Mouse (Mus musculus) forebrain, embryonic 10.5 days (tissue): ENCODE measurements around the gene Sypl. TPM values are rescaled to one million over a fixed set of nuclear protein-coding genes. Genes with fewer than 3 reads are reported as not detected.
"Not testable (repeated sequence)": the region's sequence is repeated elsewhere in the genome, so short reads cannot be mapped to it uniquely, and the experiment has no call there.

ENCODE experiments used
- DNase-seq: peaks from one replicate; pipeline ENCODE4 v3.0.0-alpha.2; 2017; ENCODE audit warnings: low spot score; ENCODE audit errors: extremely low spot score
- H3K27ac ChIP-seq: fragments of 300-500 bp; sonication (generic); 2 replicates; pipeline ENCODE4 v1.5.1; 2016; ENCODE audit warnings: mild to moderate bottlenecking
- H3K27me3 ChIP-seq: fragments of 300-500 bp; sonication (generic); 2 replicates; pipeline ENCODE4 v1.6.1; 2016; ENCODE audit warnings: mild to moderate bottlenecking; ENCODE audit not compliant: poor library complexity, severe bottlenecking
- H3K36me3 ChIP-seq: fragments of 300-500 bp; sonication (generic); replicated peaks from 2 replicates; pipeline ENCODE4 v1.6.1; 2016; ENCODE audit warnings: mild to moderate bottlenecking, moderate library complexity
- H3K4me1 ChIP-seq: fragments of 300-500 bp; sonication (generic); 2 replicates; pipeline ENCODE4 v1.6.1; 2016
- H3K4me3 ChIP-seq: fragments of 300-500 bp; sonication (generic); 2 replicates; pipeline ENCODE4 v1.5.1; 2016; ENCODE audit warnings: mild to moderate bottlenecking, moderate library complexity
- H3K9me3 ChIP-seq: fragments of 300-500 bp; sonication (generic); 2 replicates; pipeline ENCODE4 v1.6.1; 2016; ENCODE audit warnings: mild to moderate bottlenecking, moderate library complexity
- WGBS: fragments of 180-500 bp; shearing (Covaris S2); methylation state at CpG from one replicate; pipeline ENCODE4 v1.1.7; 2016; 5-methylcytosine and 5-hydroxymethylcytosine counted together
- polyA plus RNA-seq: library from polyadenylated mRNA; unstranded; fragments of >200 nt; fragmentation: Nextera tagmentation; extraction: Ambion mirVana; gene quantifications from 2 replicates; pipeline ENCODE4 v1.2.1, GENCODE M21; 2016

Gene Sypl
- polyA plus RNA-seq, 1 experiment from 2014 or later = 48.6 TPM

DNA sequence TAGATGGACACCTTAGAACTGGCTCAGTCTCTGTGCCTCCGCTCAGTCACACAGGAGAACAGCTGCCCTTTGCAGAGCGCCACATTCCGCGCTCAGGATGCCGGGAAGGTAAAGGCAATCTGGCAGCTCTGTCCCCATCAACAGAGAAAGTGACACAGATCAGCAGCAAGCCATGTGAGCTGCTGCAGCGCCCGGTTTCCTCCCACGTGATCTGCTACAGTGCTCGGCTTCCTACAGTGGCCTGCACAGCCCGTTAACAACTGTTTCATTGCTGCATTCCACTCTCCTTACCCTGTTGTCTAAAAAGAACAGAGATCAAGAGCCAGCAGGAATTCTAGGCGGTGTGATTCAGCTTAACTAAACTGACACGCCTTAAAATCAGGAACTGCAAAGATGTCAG lies 36.0 kb downstream of the Sypl start:
- WGBS = 78% methylated on average over 12 of the region's 12 CpGs
- Histone ChIP-seq H3K9me3 (no peaks in the 10 kb centered on the region), H3K4me3 (no peak overlapping the region), H3K27me3 (no peaks in the 10 kb centered on the region), H3K27ac (no peak overlapping the region), H3K4me1 (0 out of 2 replicates have a peak, but pooled peaks cover 4% of the 10 kb centered on the region), H3K36me3 (no peaks in the 10 kb centered on the region)
- no peak for DNase-seq

DNA sequence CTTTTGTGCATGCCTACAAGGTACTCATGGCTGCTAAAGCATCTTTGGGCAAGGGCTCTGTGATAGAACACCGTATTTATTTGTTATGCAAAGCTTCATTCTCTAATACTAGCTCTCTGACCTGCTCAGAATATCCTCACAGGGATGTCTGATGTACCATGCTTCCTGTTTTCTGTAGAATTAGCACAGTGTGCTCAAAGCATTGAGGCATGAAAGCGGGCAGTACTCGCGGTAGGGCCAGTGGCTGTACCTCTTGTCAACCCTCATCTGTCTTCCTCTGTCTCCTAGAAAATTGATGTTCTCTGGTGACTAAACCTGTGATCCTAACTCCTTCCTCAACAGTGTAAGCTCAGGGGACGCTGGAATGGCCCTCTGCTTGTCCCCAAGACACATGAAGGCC lies 40.4 kb downstream of the Sypl start:
- Histone ChIP-seq H3K9me3 (no peaks in the 10 kb centered on the region), H3K36me3 (no peaks in the 10 kb centered on the region), H3K4me1 (0 out of 2 replicates have a peak, but pooled peaks cover 4% of the 10 kb centered on the region), H3K4me3 (no peak overlapping the region), H3K27ac (no peak overlapping the region), H3K27me3 (no peaks in the 10 kb centered on the region)
- no peak for DNase-seq
- 79% methylated on average over 5 of the region's 5 CpGs for WGBS

DNA sequence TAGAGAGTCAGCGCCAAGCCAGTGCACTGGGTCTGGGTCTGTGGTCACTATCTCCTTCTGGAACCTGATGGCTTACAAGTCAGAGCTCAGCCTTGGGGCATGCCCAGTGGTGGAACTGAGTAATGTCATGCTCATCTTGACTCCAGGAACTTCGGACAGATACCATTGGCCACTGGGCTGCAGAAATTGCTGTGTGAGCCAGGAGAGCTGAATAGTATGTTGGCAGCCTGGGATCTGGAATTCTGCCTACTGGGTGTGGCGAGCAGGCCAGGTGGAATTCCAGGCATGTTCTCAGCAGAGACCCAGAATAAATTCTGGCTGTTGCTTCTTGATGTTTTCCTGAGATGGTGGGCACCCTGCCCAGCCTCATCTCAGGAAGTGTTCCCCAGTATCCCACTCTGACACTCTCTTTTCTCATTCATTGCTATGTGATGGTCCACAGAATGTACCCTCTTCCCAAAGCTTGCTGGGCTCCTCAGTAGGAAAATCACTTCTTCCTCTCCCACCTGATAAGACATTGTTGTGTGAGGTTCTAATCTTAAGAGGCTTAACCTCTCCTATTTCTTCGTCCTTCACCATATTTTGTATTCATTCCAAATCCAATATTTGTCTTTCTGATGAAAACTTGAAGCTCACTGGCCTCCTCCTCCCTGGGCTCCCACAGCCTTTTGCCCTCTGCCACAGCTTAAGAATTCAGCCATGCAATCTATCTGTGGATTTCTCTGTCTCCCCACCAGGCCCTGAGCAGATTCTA lies 41.6 kb downstream of the Sypl start:
- no peak overlapping the region for H3K4me3 ChIP-seq
- no peak overlapping the region for H3K27ac ChIP-seq
- H3K9me3 ChIP-seq = no peaks in the 10 kb centered on the region
- no peaks in the 10 kb centered on the region for H3K27me3 ChIP-seq
- WGBS = 92% methylated on average over 4 of the region's 4 CpGs
- H3K36me3 ChIP-seq = no peaks in the 10 kb centered on the region
- DNase-seq = no peak
- H3K4me1 ChIP-seq = peaks cover 8% of the 10 kb centered on the region; the same call in 1 of the 2 replicates

DNA sequence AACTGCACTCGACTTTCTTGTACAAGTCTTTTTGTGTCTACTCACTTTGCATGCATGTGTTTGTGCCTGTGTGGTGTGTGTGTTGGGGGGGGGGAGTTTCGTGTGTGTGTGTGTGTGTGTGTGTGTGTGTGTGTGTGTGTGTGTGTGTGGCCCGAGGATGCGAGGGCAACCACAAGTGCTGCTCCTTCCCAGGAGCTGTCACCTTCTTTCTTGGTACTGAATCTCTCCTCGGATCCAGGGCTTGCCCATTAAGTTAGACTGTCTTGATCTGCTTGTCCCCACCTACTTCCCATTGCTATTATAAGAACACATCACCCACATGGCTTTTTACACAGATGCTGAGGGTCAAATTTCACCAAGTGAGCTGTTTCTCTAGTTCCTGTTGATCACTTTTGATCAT lies 45.1 kb downstream of the Sypl start:
- peaks cover 10% of the 10 kb centered on the region; the same call in 1 of the 2 replicates for H3K4me1 ChIP-seq
- H3K27me3 ChIP-seq = no peaks in the 10 kb centered on the region
- H3K9me3 ChIP-seq = no peaks in the 10 kb centered on the region
- H3K36me3 ChIP-seq = no peaks in the 10 kb centered on the region
- peak; percentile 7 for DNase-seq
- no peak overlapping the region for H3K27ac ChIP-seq
- no peak overlapping the region for H3K4me3 ChIP-seq
- 64% methylated on average over 3 of the region's 5 CpGs for WGBS

DNA sequence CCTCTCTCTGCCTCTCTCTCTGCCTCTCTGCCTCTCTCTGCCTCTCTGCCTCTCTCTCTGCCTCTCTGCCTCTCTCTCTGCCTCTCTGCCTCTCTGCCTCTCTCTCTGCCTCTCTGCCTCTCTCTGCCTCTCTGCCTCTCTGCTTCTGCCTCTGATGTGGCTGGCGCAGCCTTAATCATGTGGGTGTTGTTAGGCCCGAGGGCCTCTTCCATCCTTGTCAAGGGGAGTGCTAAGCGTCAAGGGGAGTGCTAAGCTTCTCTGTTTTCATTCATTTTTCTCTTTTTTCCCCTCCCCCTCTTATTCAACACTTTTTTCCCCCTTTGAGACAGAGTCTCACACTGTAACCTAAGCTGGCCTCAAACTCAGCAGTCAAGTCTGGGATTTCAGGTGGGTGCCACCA lies 46.1 kb downstream of the Sypl start:
- not testable (repeated sequence) for H3K4me3 ChIP-seq, H3K27me3 ChIP-seq, H3K36me3 ChIP-seq, H3K27ac ChIP-seq, H3K9me3 ChIP-seq
- DNase-seq = peak; percentile 12
- H3K4me1 ChIP-seq = peaks cover 10% of the 10 kb centered on the region; the same call in 1 of the 2 replicates
- 42% methylated on average over 3 of the region's 3 CpGs for WGBS

DNA sequence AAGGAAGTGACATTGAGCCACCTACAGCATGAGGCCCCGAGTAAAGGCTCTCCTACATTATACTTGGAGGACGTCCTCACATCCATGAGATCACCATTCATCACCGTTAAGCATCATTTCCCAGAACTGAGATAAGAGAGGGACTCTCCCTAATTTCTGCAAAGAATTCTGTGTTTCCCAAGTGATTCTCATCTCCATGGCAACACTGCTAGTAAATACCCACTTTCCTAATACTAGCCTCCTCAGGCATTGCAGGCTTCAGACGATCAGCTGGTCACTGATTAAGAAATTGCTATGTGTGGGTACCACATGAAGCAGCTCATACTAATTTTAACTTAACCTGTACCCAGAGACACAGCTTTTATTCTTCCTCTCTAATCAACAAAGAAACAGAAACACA lies 46.7 kb downstream of the Sypl start:
- 85% methylated on average over 4 of the region's 4 CpGs for WGBS
- DNase-seq = peak; percentile 6

DNA sequence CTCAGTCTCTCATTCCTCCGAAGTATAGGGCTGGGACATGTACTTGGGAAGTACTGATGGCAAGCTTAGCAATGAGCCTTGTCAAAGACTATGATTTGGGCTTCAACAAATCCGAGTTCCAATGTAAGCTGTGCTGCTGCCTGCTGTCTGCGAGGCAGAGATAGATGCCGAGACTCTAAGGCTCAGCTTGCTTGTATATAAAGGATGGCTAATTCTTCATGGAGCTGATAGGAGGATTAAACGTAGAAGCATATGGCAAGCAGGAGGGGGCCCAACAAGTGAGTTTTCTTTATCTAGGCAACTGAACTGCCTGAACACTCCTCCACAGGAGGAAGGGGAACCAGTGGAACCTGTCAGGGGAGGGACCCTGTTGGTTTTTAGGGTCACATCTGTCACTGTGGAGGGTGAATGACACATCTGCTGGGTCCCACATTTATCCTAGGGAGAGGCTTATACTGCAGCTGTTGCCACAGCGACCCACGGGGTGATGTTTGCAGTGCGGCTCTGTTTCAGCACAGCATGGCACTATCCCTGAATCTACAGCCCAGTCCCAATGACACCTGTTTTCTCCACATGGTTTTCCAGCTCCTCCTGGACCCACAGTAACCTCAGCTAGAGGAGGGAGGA lies 49.8 kb downstream of the Sypl start:
- WGBS = 82% methylated on average over 8 of the region's 8 CpGs
- DNase-seq = no peak
- H3K9me3 ChIP-seq = no peaks in the 10 kb centered on the region
- peaks cover 14% of the 10 kb centered on the region for H3K4me1 ChIP-seq
- no peak overlapping the region for H3K4me3 ChIP-seq
- H3K27me3 ChIP-seq = no peaks in the 10 kb centered on the region
- no peak overlapping the region for H3K27ac ChIP-seq
- no peaks in the 10 kb centered on the region for H3K36me3 ChIP-seq

More for the DNA sequence above, 46.7 kb downstream of the Sypl start:
- Histone ChIP-seq H3K4me3 (no peak overlapping the region), H3K27me3 (no peaks in the 10 kb centered on the region), H3K9me3 (no peaks in the 10 kb centered on the region), H3K36me3 (no peaks in the 10 kb centered on the region), H3K27ac (no peak overlapping the region), H3K4me1 (peaks cover 10% of the 10 kb centered on the region; the same call in 1 of the 2 replicates)

DNA sequence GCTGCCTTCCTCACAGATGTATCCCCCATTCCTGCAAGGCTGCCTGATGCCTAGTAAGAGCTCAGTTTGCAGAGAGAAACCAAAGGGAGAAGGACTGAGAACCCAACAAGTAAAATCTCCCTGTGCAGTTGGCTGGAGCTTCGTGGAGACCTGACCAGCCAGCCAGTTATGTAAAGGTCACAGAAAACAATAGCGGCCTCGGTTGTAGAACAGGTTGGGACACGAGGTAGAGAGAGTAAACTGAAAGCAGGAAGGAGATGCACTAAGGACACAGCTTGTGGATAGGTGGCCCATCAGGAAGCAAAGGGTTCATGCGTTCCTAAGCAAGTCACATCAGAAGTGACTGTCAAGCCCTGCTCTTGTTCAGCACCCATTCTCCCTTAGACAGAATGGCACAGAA lies 52.2 kb downstream of the Sypl start:
- WGBS = 85% methylated on average over 5 of the region's 5 CpGs
- H3K4me1 ChIP-seq = peaks cover 8% of the 10 kb centered on the region

DNA sequence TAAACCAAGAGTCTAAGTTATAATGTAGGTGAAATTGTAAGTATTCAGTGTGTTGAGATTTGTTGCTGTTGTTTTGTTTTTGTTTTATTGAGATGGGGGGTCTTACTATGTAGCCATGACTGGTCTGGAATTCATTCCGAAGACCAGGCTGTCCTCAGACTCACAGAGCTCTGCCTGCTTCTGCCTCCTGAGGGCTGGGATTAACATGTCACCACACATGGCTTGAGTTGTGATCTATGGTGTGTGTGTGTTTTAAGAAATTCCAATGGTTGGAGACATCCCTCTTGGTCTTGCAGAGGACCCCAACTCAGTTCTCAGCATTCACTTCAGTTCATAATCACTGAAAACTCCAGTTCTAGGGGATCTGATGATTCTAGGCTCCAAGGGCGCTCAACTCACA lies 53.5 kb downstream of the Sypl start:
- H3K4me3 ChIP-seq = no peak overlapping the region
- no peaks in the 10 kb centered on the region for H3K36me3 ChIP-seq
- H3K27me3 ChIP-seq = no peaks in the 10 kb centered on the region
- peaks cover 8% of the 10 kb centered on the region for H3K4me1 ChIP-seq
- no peak overlapping the region for H3K27ac ChIP-seq
- H3K9me3 ChIP-seq = no peaks in the 10 kb centered on the region
- no peak for DNase-seq
- WGBS = 97% methylated on average over 2 of the region's 2 CpGs

More for the DNA sequence above, 52.2 kb downstream of the Sypl start:
- Histone ChIP-seq H3K9me3 (no peaks in the 10 kb centered on the region), H3K4me3 (no peak overlapping the region), H3K27me3 (no peaks in the 10 kb centered on the region), H3K27ac (no peak overlapping the region), H3K36me3 (no peaks in the 10 kb centered on the region)
- DNase-seq = no peak

DNA sequence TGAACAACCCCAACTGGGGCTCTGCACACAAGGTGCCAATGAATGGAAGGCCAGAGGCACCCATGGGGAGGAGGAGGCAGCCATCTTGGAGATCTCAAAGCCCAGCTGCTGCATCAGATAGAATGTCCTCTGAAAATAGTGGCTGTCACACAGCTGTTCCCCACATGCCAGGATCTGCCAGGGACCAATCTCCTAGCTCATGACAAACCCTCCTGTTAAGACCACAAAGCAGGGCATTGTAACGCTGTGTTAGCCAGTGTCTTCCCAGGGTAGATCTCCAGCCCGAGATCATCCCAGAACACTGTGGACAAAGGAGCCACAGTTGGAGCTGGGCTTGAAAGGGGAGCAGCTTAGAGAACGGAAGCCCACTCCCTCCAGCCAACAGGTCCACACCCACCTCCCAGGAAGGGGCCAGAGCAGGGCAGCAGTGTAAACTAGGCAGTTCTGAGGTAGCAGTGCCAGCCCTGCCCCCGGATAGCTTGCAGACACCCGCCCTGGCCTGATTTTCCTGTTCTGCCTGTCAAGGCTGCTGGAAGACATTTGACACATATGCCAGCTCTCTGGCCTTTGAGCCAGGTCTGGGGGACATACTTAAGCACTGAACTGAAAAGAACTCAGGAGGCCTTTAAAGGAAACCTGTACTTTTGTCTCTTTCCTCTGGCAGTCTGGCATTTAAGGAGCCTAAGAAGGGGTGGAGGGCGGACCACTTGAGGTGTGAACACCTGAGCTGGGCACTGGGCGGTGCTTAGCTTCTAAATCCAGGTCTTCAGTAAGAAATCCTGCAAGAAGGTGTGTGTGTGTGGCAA lies 54.8 kb downstream of the Sypl start:
- Histone ChIP-seq H3K27me3 (no peaks in the 10 kb centered on the region), H3K4me1 (peaks cover 8% of the 10 kb centered on the region), H3K36me3 (no peaks in the 10 kb centered on the region), H3K27ac (0 out of 2 replicates have a peak overlapping the region, but pooled peaks have one; percentile 3), H3K4me3 (no peak overlapping the region), H3K9me3 (no peaks in the 10 kb centered on the region)
- 52% methylated on average over 7 of the region's 7 CpGs for WGBS
- DNase-seq = no peak

DNA sequence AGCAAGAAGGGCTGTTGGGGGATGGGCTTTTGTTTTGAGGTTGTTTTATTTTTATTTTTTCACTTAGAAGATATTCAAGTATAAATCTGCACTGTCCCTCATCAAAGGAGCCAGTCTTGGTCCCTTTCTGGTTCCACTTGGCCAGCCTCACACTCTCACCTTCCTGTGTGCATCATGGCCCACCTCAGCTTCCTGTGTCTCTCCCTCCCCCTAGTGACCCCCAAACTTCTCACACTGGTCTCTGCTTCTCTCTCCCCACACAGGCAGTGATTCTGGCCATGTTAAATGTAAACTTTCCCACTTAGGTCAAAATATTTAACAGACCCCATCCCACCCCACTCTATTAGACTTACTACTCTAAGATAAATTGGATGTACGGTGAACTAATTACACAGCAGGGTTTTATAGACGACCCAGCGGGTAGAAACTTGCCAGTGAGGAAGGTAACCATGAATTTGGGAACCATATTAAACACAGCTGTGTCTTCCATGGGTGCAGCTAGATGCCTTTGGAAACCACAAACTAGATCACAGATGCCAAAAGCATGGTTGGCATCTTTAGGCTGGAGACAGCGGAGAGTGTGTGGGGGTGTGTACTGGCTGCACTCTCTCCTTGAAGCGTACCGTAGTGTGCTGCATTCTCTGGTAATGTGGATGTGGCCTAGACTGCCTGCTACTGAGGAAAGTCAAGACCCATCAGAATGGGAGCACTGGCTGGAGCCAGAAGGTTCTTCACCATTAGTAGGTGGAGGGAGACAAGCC lies 55.7 kb downstream of the Sypl start:
- Histone ChIP-seq H3K4me1 (peaks cover 8% of the 10 kb centered on the region), H3K27me3 (no peaks in the 10 kb centered on the region), H3K36me3 (no peaks in the 10 kb centered on the region), H3K9me3 (no peaks in the 10 kb centered on the region), H3K27ac (no peak overlapping the region), H3K4me3 (no peak overlapping the region)
- WGBS = 93% methylated on average over 6 of the region's 6 CpGs
- no peak for DNase-seq

DNA sequence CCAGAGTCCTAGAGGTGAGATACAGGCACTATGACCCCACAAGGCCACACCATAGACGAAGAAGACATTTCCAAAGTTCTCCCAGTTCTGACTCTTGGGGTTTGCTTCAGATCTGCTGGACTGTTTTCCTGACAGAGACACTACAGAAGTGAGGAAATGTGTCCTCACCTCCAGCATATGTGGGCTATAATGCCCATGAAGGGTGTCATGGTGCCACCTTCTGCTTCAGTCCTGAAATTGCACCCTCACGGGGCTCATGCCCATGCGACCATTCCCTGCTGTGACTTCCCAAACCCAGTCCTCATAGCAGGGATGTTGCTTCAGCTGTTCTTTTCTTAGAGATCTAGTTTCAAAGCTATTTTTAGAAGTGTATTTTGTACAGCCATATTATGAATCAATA lies 56.3 kb downstream of the Sypl start:
- peaks cover 8% of the 10 kb centered on the region for H3K4me1 ChIP-seq
- no peak overlapping the region for H3K27ac ChIP-seq
- DNase-seq = no peak
- H3K27me3 ChIP-seq = no peaks in the 10 kb centered on the region
- H3K9me3 ChIP-seq = no peaks in the 10 kb centered on the region
- no peak overlapping the region for H3K4me3 ChIP-seq
- WGBS = 40% methylated on average over 3 of the region's 3 CpGs
- H3K36me3 ChIP-seq = no peaks in the 10 kb centered on the region
